Mouse (Mus musculus) embryonic facial prominence, embryonic 15.5 days (tissue): ENCODE measurements around the gene Oxct2a. TPM values are rescaled to one million over a fixed set of nuclear protein-coding genes. Genes with fewer than 3 reads are reported as not detected.

ENCODE experiments used
- polyA plus RNA-seq: library from polyadenylated mRNA; unstranded; fragments of >200 nt; fragmentation: Nextera tagmentation; extraction: Ambion mirVana; gene quantifications from 2 replicates; pipeline ENCODE4 v1.2.1, GENCODE M21; 2015

Oxct2a gene
- polyA plus RNA-seq, 1 experiment from 2014 or later, result 0.21 TPM

Other genes starting within 250 kb of the Oxct2a start
- 1.2 and 1.7 TPM in 2 replicates for gene Bmp8b, start 218.5 kb downstream of the Oxct2a start, polyA plus RNA-seq
- gene Oxct2b, start 207.4 kb downstream of the Oxct2a start, polyA plus RNA-seq, result 0.13 and 0.24 TPM in 2 replicates
- 92.8 and 93.7 TPM in 2 replicates for gene Ppie, start 183.7 kb downstream of the Oxct2a start, polyA plus RNA-seq
- gene Hpcal4, start 140.4 kb downstream of the Oxct2a start, polyA plus RNA-seq, result 0.28 and 0.54 TPM in 2 replicates
- gene Nt5c1a, start 122.1 kb downstream of the Oxct2a start, polyA plus RNA-seq, result not detected in 2 replicates
- 15.6 and 16.8 TPM in 2 replicates for gene Heyl, start 90.1 kb downstream of the Oxct2a start, polyA plus RNA-seq
- gene Pabpc4, start 61.3 kb downstream of the Oxct2a start, polyA plus RNA-seq, result 37.5 and 45.0 TPM in 2 replicates
- gene Bmp8a, start 19.6 kb upstream of the Oxct2a start, polyA plus RNA-seq, result 5.8 and 5.9 TPM in 2 replicates